Mouse (Mus musculus): Measurements from ENCODE around the gene Dnaja4.

DNA sequence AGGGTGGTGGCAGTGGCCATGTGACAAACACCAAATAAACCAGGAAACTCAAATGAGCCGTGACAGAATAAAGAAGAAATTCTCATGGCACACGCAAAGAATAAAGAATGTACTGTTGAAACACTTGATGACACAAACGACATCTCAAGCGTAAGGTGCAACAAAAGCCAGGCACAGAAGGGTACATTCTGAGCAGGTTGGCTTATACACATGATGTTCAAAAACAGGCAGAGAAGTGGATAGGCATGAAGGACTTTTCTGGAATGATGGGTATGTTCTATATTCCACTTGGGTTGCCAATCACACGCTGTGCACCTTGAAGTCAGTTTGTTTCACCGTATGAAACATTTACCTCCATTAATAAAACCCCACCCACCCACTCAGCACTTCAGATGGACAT lies 42.3 kb upstream of the Dnaja4 start:
- no peak for TF ChIP-seq CTCF (IDR thresholded peaks at IDR 0.05)
- TF ChIP-seq EP300 (IDR thresholded peaks at IDR 0.05; ENCODE audit: insufficient read depth, low read depth, low read length), result no peak
